Mouse (Mus musculus) liver, embryonic 13.5 days (tissue): ENCODE measurements at regions not wholly inside any gene's neighbourhood (a gene's known extent, or its start where the extent isn't known, plus 50 kb on each side); places are given as distances from the start of the nearest gene placed in this dataset.
A peak's percentile ranks its signal among the peaks of the same experiment; 100 is the strongest.

Source experiments
- ATAC-seq: fragments of 200-750 bp; cut with Nextera tagmentation; 2 replicates; pipeline ENCODE4 v1.8.0; 2017; ENCODE audit warnings: low read depth, mild to moderate bottlenecking, moderate number of reproducible peaks, moderate library complexity
- DNase-seq: peaks from one replicate; pipeline ENCODE4 v3.0.0; 2022
- H3K27ac ChIP-seq: fragments of 300-500 bp; sonication (generic); 2 replicates; pipeline ENCODE4 v1.5.1; 2015; ENCODE audit warnings: moderate library complexity, mild to moderate bottlenecking, inconsistent platforms
- H3K27me3 ChIP-seq: fragments of 300-500 bp; sonication (generic); 2 replicates; pipeline ENCODE4 v1.6.1; 2015; ENCODE audit warnings: mild to moderate bottlenecking, inconsistent platforms
- H3K36me3 ChIP-seq: fragments of 300-500 bp; sonication (generic); 2 replicates; pipeline ENCODE4 v1.6.1; 2015; ENCODE audit warnings: mild to moderate bottlenecking, inconsistent platforms
- H3K4me1 ChIP-seq: fragments of 300-500 bp; sonication (generic); replicated peaks from 2 replicates; pipeline ENCODE4 v1.6.1; 2015; ENCODE audit warnings: inconsistent platforms
- H3K4me2 ChIP-seq: fragments of 300-500 bp; sonication (generic); 2 replicates; pipeline ENCODE4 v1.6.1; 2015; ENCODE audit warnings: inconsistent platforms, mild to moderate bottlenecking, moderate library complexity
- H3K4me3 ChIP-seq: fragments of 300-500 bp; sonication (generic); replicated peaks from 2 replicates; pipeline ENCODE4 v1.5.1; 2015; ENCODE audit warnings: mild to moderate bottlenecking, inconsistent platforms
- H3K9ac ChIP-seq: fragments of 300-500 bp; sonication (generic); 2 replicates; pipeline ENCODE4 v1.6.1; 2015; ENCODE audit warnings: mild to moderate bottlenecking, inconsistent platforms
- H3K9me3 ChIP-seq: fragments of 300-500 bp; sonication (generic); replicated peaks from 2 replicates; pipeline ENCODE4 v1.6.1; 2016; ENCODE audit warnings: inconsistent platforms
- WGBS: fragments of 180-500 bp; shearing (Covaris S2); methylation state at CpG from one replicate; pipeline ENCODE4 v1.1.7; 2015; ENCODE audit not compliant: insufficient replicate concordance; 5-methylcytosine and 5-hydroxymethylcytosine counted together

DNA sequence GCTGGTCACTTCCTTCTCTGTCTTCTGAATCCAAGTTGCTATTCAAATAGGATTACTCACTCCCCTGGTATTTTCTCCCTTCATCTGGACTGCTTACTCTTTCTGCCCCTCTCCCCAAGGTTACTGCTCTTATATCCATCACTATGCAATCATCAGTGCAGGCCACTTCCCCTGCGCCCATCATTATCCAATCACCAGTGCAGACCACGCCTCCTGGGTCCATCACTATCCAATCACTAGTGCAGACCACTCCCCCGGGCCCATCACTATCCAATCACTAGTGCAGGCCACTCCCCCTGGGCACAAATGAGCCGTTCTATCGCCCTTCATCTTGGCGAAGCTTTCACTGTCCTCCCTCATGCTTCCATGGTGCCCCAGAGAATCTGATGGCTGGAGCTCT, 191.1 kb upstream of the Gm21798 start:
- 61% methylated on average over 6 of the region's 6 CpGs for WGBS
- no peak for DNase-seq

DNA sequence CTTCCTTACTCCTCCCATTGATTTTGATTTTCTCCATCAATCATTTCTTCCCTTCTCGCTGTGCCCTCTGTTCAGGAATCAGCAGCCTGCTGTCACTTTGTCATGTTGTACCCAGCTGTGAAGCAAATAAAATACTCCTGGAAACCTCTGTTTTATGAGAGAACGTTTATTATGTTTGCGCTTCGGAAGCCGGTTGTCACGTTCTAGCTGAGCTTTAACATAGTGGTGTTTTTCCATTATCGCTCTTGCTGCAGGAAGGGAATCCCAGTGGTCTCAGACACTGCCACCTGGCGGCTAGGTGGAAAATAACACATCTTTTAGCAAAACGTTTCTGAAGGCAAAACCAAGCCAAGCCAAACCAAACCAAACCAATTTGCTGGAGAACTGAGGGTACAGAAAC, 190.2 kb upstream of the Gm21798 start:
- no peaks in the 10 kb centered on the region for H3K9me3 ChIP-seq
- no peaks in the 10 kb centered on the region for H3K4me1 ChIP-seq
- no peak overlapping the region for H3K4me3 ChIP-seq
- peak; percentile 18 for DNase-seq
- WGBS: 22% methylated on average over 9 of the region's 9 CpGs
- H3K36me3 ChIP-seq: no peaks in the 10 kb centered on the region
- ATAC-seq: no peak
- H3K9ac ChIP-seq: no peak overlapping the region
- no peak overlapping the region for H3K27ac ChIP-seq
- no peak overlapping the region for H3K4me2 ChIP-seq
- H3K27me3 ChIP-seq: no peaks in the 10 kb centered on the region

More for the DNA sequence above, 191.1 kb upstream of the Gm21798 start:
- no peak for ATAC-seq
- Histone ChIP-seq H3K9ac (no peak overlapping the region), H3K27me3 (no peaks in the 10 kb centered on the region), H3K4me2 (no peak overlapping the region), H3K27ac (no peak overlapping the region), H3K36me3 (no peaks in the 10 kb centered on the region), H3K4me3 (no peak overlapping the region), H3K4me1 (no peaks in the 10 kb centered on the region), H3K9me3 (no peaks in the 10 kb centered on the region)
